Mouse (Mus musculus): ENCODE measurements around the gene Itgb2.

Itgb2 gene

GRCm38 (mm10) chr10:77517066-77517620 lies 12.9 kb upstream of the Itgb2 start:
- peak; percentile 78 for DNase-seq

GRCm38 (mm10) chr10:77517801-77518200 lies 12.3 kb upstream of the Itgb2 start:
- peak; percentile 58 for DNase-seq

- peak; percentile 36 for DNase-seq
These were observed 10.9 kb upstream of the Itgb2 start for GRCm38 (mm10) chr10:77519191-77519590.

GRCm38 (mm10) chr10:77520497-77520896 lies 9.6 kb upstream of the Itgb2 start:
- DNase-seq, result no peak

GRCm38 (mm10) chr10:77522021-77522731 lies 7.9 kb upstream of the Itgb2 start:
- DNase-seq, result no peak

- no peak for DNase-seq
These were observed 7.3 kb upstream of the Itgb2 start for GRCm38 (mm10) chr10:77522746-77523145.

- DNase-seq, result peak; percentile 60
These were observed 6.7 kb upstream of the Itgb2 start for GRCm38 (mm10) chr10:77523321-77523720.

GRCm38 (mm10) chr10:77526488-77526887 lies 3.6 kb upstream of the Itgb2 start:
- DNase-seq, result no peak

- no peak for DNase-seq
These were observed 1.4 kb upstream of the Itgb2 start for GRCm38 (mm10) chr10:77528634-77529033.

- no peak for DNase-seq
These were observed 1.3 kb downstream of the Itgb2 start for GRCm38 (mm10) chr10:77531026-77532019.

GRCm38 (mm10) chr10:77532020-77532413 lies 2.0 kb downstream of the Itgb2 start:
- DNase-seq, result no peak

GRCm38 (mm10) chr10:77536727-77537126 lies 6.7 kb downstream of the Itgb2 start:
- no peak for DNase-seq

GRCm38 (mm10) chr10:77537215-77538209 lies 7.5 kb downstream of the Itgb2 start:
- no peak for DNase-seq

- DNase-seq, result no peak
These were observed 9.4 kb downstream of the Itgb2 start for GRCm38 (mm10) chr10:77539320-77539945.

- no peak for DNase-seq
These were observed 10.6 kb downstream of the Itgb2 start for GRCm38 (mm10) chr10:77540576-77541102.

GRCm38 (mm10) chr10:77541864-77542666 lies 12.0 kb downstream of the Itgb2 start:
- DNase-seq, result no peak

- DNase-seq, result peak; percentile 30
These were observed 13.2 kb downstream of the Itgb2 start for GRCm38 (mm10) chr10:77543226-77543625.

- no peak for DNase-seq
These were observed 14.9 kb downstream of the Itgb2 start for GRCm38 (mm10) chr10:77544916-77545315.

- DNase-seq, result no peak
These were observed 18.5 kb downstream of the Itgb2 start for GRCm38 (mm10) chr10:77548576-77548975.

GRCm38 (mm10) chr10:77550874-77551273 lies 20.8 kb downstream of the Itgb2 start:
- no peak for DNase-seq

- DNase-seq, result no peak
These were observed 22.1 kb downstream of the Itgb2 start for GRCm38 (mm10) chr10:77552162-77552561.
